Mouse (Mus musculus) lung, postnatal 10 days (tissue): ENCODE measurements at regions not wholly inside any gene's neighbourhood (a gene's known extent, or its start where the extent isn't known, plus 50 kb on each side); places are given as distances from the start of the nearest gene placed in this dataset.
A peak's percentile ranks its signal among the peaks of the same experiment; 100 is the strongest.
"Not testable (repeated sequence)": the region's sequence is repeated elsewhere in the genome, so short reads cannot be mapped to it uniquely, and the experiment has no call there.

ENCODE experiments used
- DNase-seq: peaks from one replicate; pipeline ENCODE4 v3.0.0; 2021

GRCm38 (mm10) chr4:31268825-31269495 lies 694.9 kb upstream of the Map3k7 start:
- DNase-seq, result no peak

GRCm38 (mm10) chr4:31274131-31274530 lies 689.8 kb upstream of the Map3k7 start:
- no peak for DNase-seq

- DNase-seq, result no peak
Observed at GRCm38 (mm10) chr4:31290301-31290975, 673.5 kb upstream of the Map3k7 start.

- DNase-seq, result no peak
Observed at GRCm38 (mm10) chr4:31293752-31294151, 670.1 kb upstream of the Map3k7 start.

GRCm38 (mm10) chr4:31297848-31298247 lies 666.0 kb upstream of the Map3k7 start:
- no peak for DNase-seq

- no peak for DNase-seq
Observed at GRCm38 (mm10) chr4:31319269-31319668, 644.6 kb upstream of the Map3k7 start.

- DNase-seq, result no peak
Observed at GRCm38 (mm10) chr4:31320734-31321507, 643.0 kb upstream of the Map3k7 start.

GRCm38 (mm10) chr4:31323816-31324215 lies 640.1 kb upstream of the Map3k7 start:
- DNase-seq, result no peak

- DNase-seq, result no peak
Observed at GRCm38 (mm10) chr4:31328798-31329197, 635.1 kb upstream of the Map3k7 start.

GRCm38 (mm10) chr4:31331053-31331452 lies 632.8 kb upstream of the Map3k7 start:
- no peak for DNase-seq

GRCm38 (mm10) chr4:31335686-31336085 lies 628.2 kb upstream of the Map3k7 start:
- DNase-seq, result no peak

GRCm38 (mm10) chr4:31337980-31338379 lies 625.9 kb upstream of the Map3k7 start:
- DNase-seq, result no peak

- no peak for DNase-seq
Observed at GRCm38 (mm10) chr4:31343312-31344248, 620.3 kb upstream of the Map3k7 start.

- DNase-seq, result not testable (repeated sequence)
Observed at GRCm38 (mm10) chr4:31354046-31354445, 609.9 kb upstream of the Map3k7 start.

GRCm38 (mm10) chr4:31354953-31355352 lies 608.9 kb upstream of the Map3k7 start:
- DNase-seq, result no peak

GRCm38 (mm10) chr4:31366172-31366571 lies 597.7 kb upstream of the Map3k7 start:
- DNase-seq, result no peak

- no peak for DNase-seq
Observed at GRCm38 (mm10) chr4:31367031-31367430, 596.9 kb upstream of the Map3k7 start.

- DNase-seq, result peak; percentile 1
Observed at GRCm38 (mm10) chr4:31370062-31370461, 593.8 kb upstream of the Map3k7 start.

- DNase-seq, result no peak
Observed at GRCm38 (mm10) chr4:31381069-31381969, 582.6 kb upstream of the Map3k7 start.

- no peak for DNase-seq
Observed at GRCm38 (mm10) chr4:31392932-31393632, 570.8 kb upstream of the Map3k7 start.

- no peak for DNase-seq
Observed at GRCm38 (mm10) chr4:31395538-31395937, 568.4 kb upstream of the Map3k7 start.
